Mouse (Mus musculus): ENCODE data around the gene Rbks. TPM values are rescaled to one million over a fixed set of nuclear protein-coding genes. Genes with fewer than 3 reads are reported as not detected.

The Rbks gene
- polyA plus RNA-seq, 1 experiment: 3.1 TPM

GRCm38 (mm10) chr5:31627562-31628526 is 69.6 kb downstream of the Rbks start:
- no peak for DNase-seq (ENCODE audit: extremely low spot score in 1 of 2, low spot score in 1 of 2)

- no peak for DNase-seq (ENCODE audit: extremely low spot score in 1 of 2, low spot score in 1 of 2)
Measured at GRCm38 (mm10) chr5:31627117-31627516, 70.3 kb downstream of the Rbks start.

GRCm38 (mm10) chr5:31620326-31620725 is 77.1 kb downstream of the Rbks start:
- no peak for DNase-seq (ENCODE audit: extremely low spot score in 1 of 2, low spot score in 1 of 2)

- no peak for DNase-seq (ENCODE audit: extremely low spot score in 1 of 2, low spot score in 1 of 2)
Measured at GRCm38 (mm10) chr5:31614339-31615025, 82.9 kb downstream of the Rbks start.

- DNase-seq (ENCODE audit: extremely low spot score in 1 of 2, low spot score in 1 of 2): peak; percentile 59 to 79
Measured at GRCm38 (mm10) chr5:31613852-31614286, 83.6 kb downstream of the Rbks start.

- no peak for DNase-seq (ENCODE audit: extremely low spot score in 1 of 2, low spot score in 1 of 2)
Measured at GRCm38 (mm10) chr5:31611186-31611585, 86.2 kb downstream of the Rbks start.

GRCm38 (mm10) chr5:31610376-31611086 is 86.9 kb downstream of the Rbks start:
- no peak for DNase-seq (ENCODE audit: extremely low spot score in 1 of 2, low spot score in 1 of 2)

- DNase-seq (ENCODE audit: extremely low spot score in 1 of 2, low spot score in 1 of 2): no peak
Measured at GRCm38 (mm10) chr5:31606151-31606550, 91.3 kb downstream of the Rbks start.

- DNase-seq (ENCODE audit: extremely low spot score in 1 of 2, low spot score in 1 of 2): no peak
Measured at GRCm38 (mm10) chr5:31603766-31604165, 93.7 kb downstream of the Rbks start.

GRCm38 (mm10) chr5:31602377-31602776 is 95.0 kb downstream of the Rbks start:
- peak; percentile 56 to 73 for DNase-seq (ENCODE audit: extremely low spot score in 1 of 2, low spot score in 1 of 2)

- no peak for DNase-seq (ENCODE audit: extremely low spot score in 1 of 2, low spot score in 1 of 2)
Measured at GRCm38 (mm10) chr5:31601162-31601722, 96.2 kb downstream of the Rbks start.

- DNase-seq (ENCODE audit: extremely low spot score in 1 of 2, low spot score in 1 of 2): no peak
Measured at GRCm38 (mm10) chr5:31599161-31599560, 98.3 kb downstream of the Rbks start.

- DNase-seq (ENCODE audit: extremely low spot score in 1 of 2, low spot score in 1 of 2): peak in 1 of 2 experiments; percentile 48
Measured at GRCm38 (mm10) chr5:31598579-31598978, 98.8 kb downstream of the Rbks start.

GRCm38 (mm10) chr5:31598121-31598520 is 99.3 kb downstream of the Rbks start:
- no peak for DNase-seq (ENCODE audit: extremely low spot score in 1 of 2, low spot score in 1 of 2)

- no peak for DNase-seq (ENCODE audit: extremely low spot score in 1 of 2, low spot score in 1 of 2)
Measured at GRCm38 (mm10) chr5:31597430-31597944, 99.9 kb downstream of the Rbks start.

- DNase-seq (ENCODE audit: extremely low spot score in 1 of 2, low spot score in 1 of 2): peak in 1 of 2 experiments; percentile 62
Measured at GRCm38 (mm10) chr5:31596481-31597429, 100.7 kb downstream of the Rbks start, which contains the start of gene Mrpl33. Gene Mrpl33, plus strand, starts transcription at chr5:31596935.

GRCm38 (mm10) chr5:31595868-31596267 is 101.6 kb downstream of the Rbks start:
- DNase-seq (ENCODE audit: extremely low spot score in 1 of 2, low spot score in 1 of 2): no peak

GRCm38 (mm10) chr5:31591122-31591521 is 106.3 kb downstream of the Rbks start:
- peak; percentile 28 to 70 for DNase-seq (ENCODE audit: extremely low spot score in 1 of 2, low spot score in 1 of 2)

GRCm38 (mm10) chr5:31589711-31590319 is 107.6 kb downstream of the Rbks start:
- DNase-seq (ENCODE audit: extremely low spot score in 1 of 2, low spot score in 1 of 2): peak in 1 of 2 experiments; percentile 53
